Comparison of ENCODE assay signal across 9 mouse cellular contexts in genomic region chr4:120225135-120225780, GRCm38 (mm10).
DNase-seq lines count a peak whose midpoint lies in the region; ATAC-seq lines count a peak whose summit lies in the region.
"Had no signal": no experiment of that assay in that cellular context is flagged by ENCODE, and none has a peak within 500 bp of the region (broad histone marks: within the 10 kb centered on the region; RNA-seq: fewer than 3 reads in every experiment).

No protein-coding gene starts in this region.

- 59% methylated on average over 6 of the region's 6 CpGs for WGBS in forebrain, embryonic 11.5 days
- WGBS in hindbrain, embryonic 10.5 days, result 56% methylated on average over 6 of the region's 6 CpGs

- H3K36me3 ChIP-seq in forebrain, embryonic 11.5 days (ENCODE audit: control insufficient read depth, insufficient read depth, low read length), result no peaks in the 10 kb centered on the region
- no peaks in the 10 kb centered on the region for H3K36me3 ChIP-seq in hindbrain, embryonic 10.5 days

- peak; percentile 92 for DNase-seq in NIH3T3 (ENCODE audit: low read depth)
- DNase-seq in c-Kit-negative CD71-positive TER-119-positive erythroid progenitor cells, embryonic 14.5 days (ENCODE audit: low read depth, low spot score), result peak; percentile 11
- DNase-seq in forebrain, embryonic 11.5 days (ENCODE audit: low spot score), result peak; percentile 88
- DNase-seq in hindbrain, embryonic 10.5 days (ENCODE audit: low spot score), result peak; percentile 76
- DNase-seq in left cerebral cortex, adult 18-20 months (ENCODE audit: low spot score in 2 of 2), result peak; percentile 72 to 83
- peak; percentile 80 for DNase-seq in mesoderm, embryonic 11.5 days (ENCODE audit: low read depth, low spot score)
- DNase-seq in skeletal muscle tissue, adult 2 months (ENCODE audit: low read depth, low spot score), result peak; percentile 80

- no peak overlapping the region for H3K27ac ChIP-seq in forebrain, embryonic 11.5 days (ENCODE audit: low read depth, low read length)
- H3K27ac ChIP-seq in hindbrain, embryonic 10.5 days, result no peak overlapping the region
- H3K27ac ChIP-seq: macrophage had no signal

- H3K4me3 ChIP-seq in forebrain, embryonic 11.5 days (ENCODE audit: low read depth, low read length), result no peak overlapping the region
- no peak overlapping the region for H3K4me3 ChIP-seq in hindbrain, embryonic 10.5 days

- 0 out of 2 replicates have a peak, but pooled peaks have one; percentile 13 for ATAC-seq in forebrain, embryonic 11.5 days (replicated peaks; ENCODE audit: low FRiP score)
- no peak for ATAC-seq in inflammation-experienced regulatory T-cells, adult 6 months

- no peak overlapping the region for H3K9ac ChIP-seq in forebrain, embryonic 11.5 days (ENCODE audit: low read length)

- H3K4me2 ChIP-seq in forebrain, embryonic 11.5 days (ENCODE audit: low read depth, low read length, severe bottlenecking), result no peak overlapping the region

- H3K9me3 ChIP-seq in forebrain, embryonic 11.5 days (ENCODE audit: control insufficient read depth, low read length), result no peaks in the 10 kb centered on the region
- no peaks in the 10 kb centered on the region for H3K9me3 ChIP-seq in hindbrain, embryonic 10.5 days

- H3K27me3 ChIP-seq in forebrain, embryonic 11.5 days (ENCODE audit: control insufficient read depth, insufficient read depth, low read length), result no peaks in the 10 kb centered on the region; the same call in 1 of the 2 replicates
- H3K27me3 ChIP-seq in hindbrain, embryonic 10.5 days (ENCODE audit: insufficient read depth, poor library complexity, severe bottlenecking), result peaks cover 8% of the 10 kb centered on the region; the same call in 1 of the 2 replicates

- H3K4me1 ChIP-seq in forebrain, embryonic 11.5 days (replicated peaks; ENCODE audit: control insufficient read depth, insufficient read depth, low read length), result 0 out of 2 replicates have a peak, but pooled peaks cover 3% of the 10 kb centered on the region
- H3K4me1 ChIP-seq in hindbrain, embryonic 10.5 days (replicated peaks), result no peaks in the 10 kb centered on the region

Comparison
In these comparisons a context has a peak if more than half of its experiments do, and no peak if none do; other contexts are left out.
1. DNase-seq: peak in every context shown above with its lines; median percentile 92 in NIH3T3; 88 in forebrain, embryonic 11.5 days; 80 in mesoderm, embryonic 11.5 days; 80 in skeletal muscle tissue, adult 2 months; 78 in left cerebral cortex, adult 18-20 months; 76 in hindbrain, embryonic 10.5 days; 11 in c-Kit-negative CD71-positive TER-119-positive erythroid progenitor cells, embryonic 14.5 days.